Mouse (Mus musculus) layer of hippocampus, postnatal 25 days (tissue): ENCODE measurements at regions not wholly inside any gene's neighbourhood (a gene's known extent, or its start where the extent isn't known, plus 50 kb on each side); places are given as distances from the start of the nearest gene placed in this dataset.
"Not testable (repeated sequence)": the region's sequence is repeated elsewhere in the genome, so short reads cannot be mapped to it uniquely, and the experiment has no call there.

Source experiments
- DNase-seq, 2 experiments: peaks; one replicate each; pipeline ENCODE4 v3.0.0; 2022; ENCODE audit warnings: mixed read lengths in 2 of 2, low spot score in 1 of 2; ENCODE audit errors: extremely low spot score in 1 of 2

GRCm38 (mm10) chr8:89926666-89927232, 421.4 kb downstream of the Tox3 start:
- DNase-seq: no peak

- DNase-seq: not testable (repeated sequence)
These were observed 423.4 kb downstream of the Tox3 start for GRCm38 (mm10) chr8:89924697-89925096.

GRCm38 (mm10) chr8:89914076-89914475, 434.1 kb downstream of the Tox3 start:
- DNase-seq: peak in 1 of 2 experiments; percentile 11

- DNase-seq: no peak
These were observed 441.9 kb downstream of the Tox3 start for GRCm38 (mm10) chr8:89906200-89906599.

GRCm38 (mm10) chr8:89905588-89905987, 442.6 kb downstream of the Tox3 start:
- no peak for DNase-seq

- no peak for DNase-seq
These were observed 444.8 kb downstream of the Tox3 start for GRCm38 (mm10) chr8:89903346-89903745.

GRCm38 (mm10) chr8:89872768-89873167, 475.4 kb downstream of the Tox3 start:
- no peak for DNase-seq

GRCm38 (mm10) chr8:89871966-89872365, 476.2 kb downstream of the Tox3 start:
- DNase-seq: peak in 1 of 2 experiments; percentile 27

GRCm38 (mm10) chr8:89859813-89860212, 488.3 kb downstream of the Tox3 start:
- DNase-seq: peak in 1 of 2 experiments; percentile 13

- no peak for DNase-seq
These were observed 489.3 kb downstream of the Tox3 start for GRCm38 (mm10) chr8:89858706-89859385.

GRCm38 (mm10) chr8:89855556-89855955, 492.6 kb downstream of the Tox3 start:
- peak in 1 of 2 experiments; percentile 14 for DNase-seq

- DNase-seq: peak; percentile 36 to 66
These were observed 497.8 kb downstream of the Tox3 start for GRCm38 (mm10) chr8:89850209-89850796.

- DNase-seq: peak; percentile 29 to 66
These were observed 498.5 kb downstream of the Tox3 start for GRCm38 (mm10) chr8:89849416-89850208.

- no peak for DNase-seq
These were observed 509.6 kb downstream of the Tox3 start for GRCm38 (mm10) chr8:89838494-89838893.

GRCm38 (mm10) chr8:89833715-89834114, 514.4 kb downstream of the Tox3 start:
- DNase-seq: no peak

GRCm38 (mm10) chr8:89824586-89824985, 523.6 kb downstream of the Tox3 start:
- no peak for DNase-seq

- no peak for DNase-seq
These were observed 524.5 kb downstream of the Tox3 start for GRCm38 (mm10) chr8:89823631-89824030.

GRCm38 (mm10) chr8:89812036-89812711, 536.0 kb downstream of the Tox3 start:
- DNase-seq: no peak

- DNase-seq: no peak
These were observed 559.8 kb downstream of the Tox3 start for GRCm38 (mm10) chr8:89788296-89788695.
